Mouse (Mus musculus) G1E-ER4 (cell line): ENCODE data around the gene Mcee. TPM values are rescaled to one million over a fixed set of nuclear protein-coding genes. Genes with fewer than 3 reads are reported as not detected.

Experiments used
- GATA1 ChIP-seq: IDR thresholded peaks from one replicate; pipeline ENCODE4 v1.8.0; 2012; ENCODE audit warnings: low read length, inconsistent platforms
- polyA plus RNA-seq: library from polyadenylated mRNA; stranded (reverse); fragments of >175 nt; gene quantifications from 2 replicates; pipeline ENCODE4 v1.2.3, GENCODE M21; 2012

The Mcee gene
- 2.1 and 2.4 TPM in 2 replicates for polyA plus RNA-seq

DNA sequence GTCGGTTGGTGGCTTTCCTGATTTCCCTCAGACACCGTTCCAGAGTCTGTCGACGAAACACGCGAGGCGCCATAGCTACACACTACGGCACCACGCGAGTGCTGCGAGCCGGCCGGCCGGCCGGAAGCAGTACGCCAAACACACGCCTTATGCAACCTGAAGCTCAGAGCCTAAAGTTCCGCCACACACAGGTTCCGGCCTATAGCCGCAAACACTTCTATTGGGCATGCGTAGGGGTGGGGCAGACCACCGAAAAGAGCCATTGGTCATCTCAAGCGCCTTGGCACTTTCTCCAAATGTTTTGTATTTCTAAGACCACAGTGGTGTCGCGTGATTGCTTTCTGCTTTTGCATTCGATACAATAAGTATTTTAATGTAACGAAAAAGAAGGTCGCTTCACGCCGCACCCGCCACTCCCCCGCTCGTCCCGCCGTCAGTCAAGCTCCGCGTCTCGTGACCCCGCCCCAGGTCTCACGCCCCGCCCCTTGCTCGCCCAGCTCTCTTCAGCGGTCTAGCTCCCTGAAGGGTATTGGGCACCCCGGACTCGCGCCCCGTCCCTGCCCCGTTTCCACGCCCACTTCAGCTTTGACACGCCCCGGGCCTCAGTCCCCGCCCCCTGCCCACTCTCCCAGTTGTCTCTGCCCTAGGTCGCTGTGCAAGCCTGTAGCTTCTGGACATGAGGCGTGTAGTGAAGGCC lies at the start of gene Mcee, which contains the start of gene Mphosph10:
TSS of gene Mcee (plus strand) at position 486 of the 697 bp plus-strand sequence.
TSS of gene Mphosph10 (minus strand) at position 147 of the 697 bp plus-strand sequence.
- TF ChIP-seq GATA1, result no peak

DNA sequence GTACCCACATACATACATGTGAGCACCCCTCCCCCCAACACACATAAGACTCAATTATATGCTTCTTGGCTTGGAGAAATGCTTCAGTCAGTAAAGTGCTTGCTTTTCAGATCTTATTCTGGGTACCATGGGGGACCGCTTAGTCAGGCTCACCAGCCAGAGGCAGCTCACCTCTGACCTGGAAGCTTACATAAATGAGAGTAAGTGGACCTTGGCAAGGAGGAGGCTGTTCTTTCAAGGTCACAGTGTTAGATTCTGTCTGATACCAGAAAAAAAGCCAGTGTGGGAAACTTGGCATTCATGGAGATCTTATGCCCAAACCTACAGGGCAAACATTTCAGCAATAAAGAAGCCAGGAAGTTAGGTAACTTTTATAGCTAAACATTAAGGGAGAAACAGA lies 44.6 kb upstream of the Mcee start:
- no peak for TF ChIP-seq GATA1

DNA sequence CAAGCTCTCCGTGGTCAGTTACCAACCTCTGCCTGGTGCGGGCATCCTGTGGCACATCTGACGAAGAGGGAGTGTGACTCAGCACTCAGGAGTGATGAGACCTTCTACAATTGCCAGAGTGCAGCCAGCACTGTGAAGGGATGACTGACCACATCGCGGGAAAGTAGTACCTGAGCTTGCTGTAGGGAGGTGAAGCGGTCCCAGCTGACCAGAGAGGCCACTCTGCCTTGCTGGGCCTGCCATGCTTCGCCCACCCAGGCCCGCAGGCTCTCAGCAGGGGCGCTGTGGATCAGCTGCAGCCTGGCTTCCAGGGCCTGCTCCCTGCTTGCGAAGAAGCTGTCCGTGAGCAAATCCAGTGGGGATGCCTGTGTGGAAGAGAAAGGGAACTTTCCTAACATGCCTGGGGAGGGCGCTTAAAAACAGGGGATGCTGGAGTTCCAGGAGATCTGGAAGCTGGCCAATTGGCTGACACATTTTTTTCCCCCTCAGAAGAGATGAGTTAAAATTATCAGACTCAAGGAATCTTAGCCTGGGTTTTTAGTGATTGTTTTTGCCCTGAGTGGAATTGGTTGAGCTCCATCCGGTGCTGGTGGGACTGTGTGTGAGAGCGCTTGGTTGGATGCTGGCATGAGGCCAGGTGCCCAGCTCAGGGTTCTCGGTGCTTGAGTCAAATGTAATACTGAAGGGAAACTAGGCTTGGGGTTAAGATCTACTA lies 43.1 kb upstream of the Mcee start:
- TF ChIP-seq GATA1, result no peak

DNA sequence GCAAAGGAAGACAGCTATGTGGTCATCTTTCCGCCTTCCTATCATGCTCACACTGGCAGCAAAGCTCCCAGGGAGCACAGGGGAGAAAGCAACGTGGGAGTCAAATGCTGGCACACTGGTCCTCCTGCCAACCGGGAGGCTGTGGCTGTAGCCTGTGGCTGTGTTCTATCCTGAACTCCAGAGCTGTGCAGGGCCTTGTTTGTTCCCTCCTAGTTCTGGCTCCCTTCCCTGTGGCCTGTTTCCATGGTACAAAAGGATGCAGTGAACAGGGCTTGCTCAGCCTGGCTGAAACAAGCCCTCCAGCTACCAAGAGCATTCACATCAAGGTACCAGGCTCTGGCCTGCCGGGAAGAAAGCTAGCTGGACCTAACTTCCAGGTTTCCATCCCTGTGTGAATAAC lies 41.3 kb upstream of the Mcee start:
- TF ChIP-seq GATA1, result no peak

DNA sequence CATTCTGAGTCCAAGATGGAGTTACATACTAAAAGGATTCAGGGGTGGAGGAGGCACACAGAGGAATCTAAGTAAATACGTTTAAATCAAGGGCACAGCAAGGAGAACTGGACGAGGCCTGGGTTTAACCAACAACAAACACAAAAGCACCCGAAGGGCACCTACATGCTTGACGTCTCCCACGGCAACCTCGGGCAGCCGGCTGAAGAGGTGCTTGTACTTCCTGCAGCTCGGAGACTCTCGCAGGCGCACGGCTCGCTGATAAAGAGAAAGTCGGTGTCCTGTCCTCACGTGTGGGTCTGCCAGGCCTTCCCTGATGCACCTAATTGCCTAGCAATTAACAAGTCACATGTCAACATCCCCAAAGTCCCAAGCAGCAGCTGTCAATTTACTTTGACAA lies 38.2 kb upstream of the Mcee start:
- TF ChIP-seq GATA1, result no peak

DNA sequence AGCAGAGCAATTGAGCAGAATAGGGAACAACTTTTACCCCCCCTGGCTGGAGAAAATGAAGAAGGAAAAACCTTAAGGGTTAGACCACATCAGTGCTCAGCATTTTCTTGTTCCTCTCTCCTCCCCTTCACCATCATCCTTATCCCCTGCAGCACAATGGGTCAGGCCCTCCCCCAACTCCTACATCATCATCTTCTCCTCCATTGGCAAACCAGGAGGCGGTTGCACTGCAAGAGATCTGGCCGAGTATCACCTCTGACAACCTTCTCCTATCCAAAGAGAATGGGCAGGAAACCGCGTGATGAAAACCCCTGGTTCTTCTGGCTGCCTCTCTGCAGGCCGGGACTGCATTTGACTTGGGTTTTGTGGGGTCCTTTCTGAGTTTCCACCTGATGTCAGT lies 35.7 kb upstream of the Mcee start:
- TF ChIP-seq GATA1, result no peak

DNA sequence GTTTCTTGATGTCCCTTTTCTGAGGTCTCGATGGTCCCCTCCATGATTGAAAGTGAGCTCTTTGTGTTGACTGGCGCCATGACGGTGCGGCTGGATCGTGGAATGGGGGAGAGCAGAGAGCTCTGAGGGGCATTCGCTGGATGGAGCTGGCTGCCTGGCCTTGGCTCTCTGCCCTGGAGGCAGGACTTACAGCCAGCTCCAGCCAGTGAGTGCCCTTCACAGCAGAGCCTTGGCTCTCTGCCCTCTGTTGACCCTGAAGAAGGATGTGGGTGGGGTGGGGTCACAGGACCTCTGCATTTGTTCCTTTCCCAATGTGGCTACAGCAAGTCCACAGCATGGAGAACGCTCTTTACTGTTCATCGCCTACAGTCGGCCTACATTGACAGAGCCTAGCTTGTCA lies 35.0 kb upstream of the Mcee start:
- no peak for TF ChIP-seq GATA1

DNA sequence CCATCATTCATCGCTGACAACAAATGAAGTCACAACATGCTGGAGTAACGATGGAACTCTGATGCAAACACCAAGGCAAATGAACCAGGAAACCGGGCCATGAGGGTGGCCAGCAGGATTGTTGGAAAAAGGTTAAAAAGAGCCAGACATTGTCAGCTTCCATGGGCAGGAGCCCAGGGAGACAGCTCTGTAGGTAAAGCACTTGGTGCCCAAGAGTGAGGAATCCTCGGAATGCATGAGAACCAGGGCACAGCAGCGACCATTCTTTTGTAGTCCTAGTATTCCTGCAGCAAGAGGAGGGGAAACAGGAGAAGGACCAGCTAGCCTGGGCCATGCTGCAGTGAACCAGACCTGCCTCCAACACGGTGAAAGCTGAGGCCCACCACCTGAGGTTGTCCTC lies 33.7 kb upstream of the Mcee start:
- no peak for TF ChIP-seq GATA1

DNA sequence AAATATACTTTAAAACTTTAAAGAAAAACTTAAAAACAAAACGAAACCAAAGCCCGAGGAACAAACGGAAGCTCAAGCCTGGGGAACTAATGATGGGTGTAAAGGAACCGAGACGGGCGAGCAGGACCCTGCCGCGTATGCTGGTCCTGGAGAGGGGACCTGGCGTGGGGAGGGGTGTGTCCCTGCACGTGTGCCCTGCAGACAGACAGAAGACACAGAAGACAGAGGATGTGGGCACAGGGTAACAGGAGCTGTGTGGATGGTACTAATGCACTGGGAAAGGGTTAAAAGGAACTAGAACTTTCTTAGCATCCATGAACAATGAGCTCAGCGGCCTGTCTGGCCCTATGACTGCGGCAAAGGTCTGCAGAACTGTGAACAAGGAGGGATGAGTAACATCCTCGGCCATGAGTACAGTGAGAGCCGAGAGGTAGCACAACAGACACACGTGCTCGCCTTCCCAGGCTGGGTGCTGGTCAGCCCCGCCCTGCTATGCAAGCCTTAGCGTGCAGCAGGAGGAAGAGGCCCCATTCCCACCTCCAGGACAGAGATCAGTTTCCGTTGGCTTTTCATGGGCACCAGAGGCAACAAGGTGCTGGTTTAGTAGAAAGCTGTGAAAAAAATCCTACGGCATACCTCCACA lies 32.3 kb upstream of the Mcee start:
- no peak for TF ChIP-seq GATA1

DNA sequence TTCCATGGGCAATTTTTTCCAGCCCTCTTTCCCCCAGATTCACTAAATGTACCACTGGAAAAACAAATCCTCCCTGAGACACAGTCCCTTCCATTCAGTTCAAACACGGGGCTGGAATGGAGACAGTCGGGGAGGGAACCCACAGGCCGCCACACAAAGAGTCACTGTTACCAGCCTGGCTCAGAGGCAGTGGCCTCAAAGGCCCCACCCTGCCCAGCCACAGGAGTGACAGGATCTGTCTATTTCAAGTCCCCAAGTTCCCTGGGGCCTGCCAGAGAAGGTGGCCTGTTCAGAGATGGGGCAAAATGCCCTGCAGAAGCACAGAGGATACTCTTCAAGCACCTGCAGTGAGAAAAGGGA lies 31.8 kb upstream of the Mcee start:
- TF ChIP-seq GATA1, result no peak

DNA sequence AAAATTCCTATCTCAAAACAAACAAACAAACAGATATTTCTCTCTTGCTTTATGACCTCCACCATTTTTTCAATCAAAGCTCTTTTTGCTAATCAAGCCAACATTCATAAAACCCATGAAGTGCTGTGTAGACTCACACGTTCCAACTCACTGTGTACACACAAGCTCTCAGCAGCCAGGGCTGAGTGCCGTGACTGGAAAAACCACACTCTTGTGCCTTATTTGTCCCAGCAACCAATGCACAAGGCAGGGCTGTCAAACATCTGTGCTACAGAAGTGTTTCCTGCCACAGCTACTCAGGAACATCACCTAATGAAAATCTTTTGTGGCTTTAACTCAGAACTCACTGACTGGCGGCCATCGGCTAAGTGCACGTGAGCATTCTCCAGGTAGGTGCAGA lies 26.5 kb upstream of the Mcee start:
- no peak for TF ChIP-seq GATA1

DNA sequence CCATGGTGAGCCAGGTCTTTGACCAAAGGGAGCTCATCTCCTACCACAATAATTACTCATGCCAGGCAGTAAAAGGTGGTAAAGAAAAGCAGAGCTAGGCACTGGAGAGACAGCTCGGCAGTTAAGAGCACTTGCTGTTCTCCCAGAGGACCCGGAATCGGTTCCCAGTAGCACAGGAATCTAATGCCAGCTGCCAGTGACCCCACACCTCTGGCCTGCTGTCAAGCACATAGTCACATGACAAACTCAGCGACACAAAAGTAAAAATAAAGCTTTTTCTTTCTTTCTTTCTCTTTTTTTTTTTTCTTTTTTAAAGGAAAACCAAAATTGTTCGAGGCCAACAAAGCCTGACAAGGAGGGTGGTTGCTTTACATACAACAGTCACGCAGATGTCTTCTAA lies 22.6 kb upstream of the Mcee start:
- no peak for TF ChIP-seq GATA1

DNA sequence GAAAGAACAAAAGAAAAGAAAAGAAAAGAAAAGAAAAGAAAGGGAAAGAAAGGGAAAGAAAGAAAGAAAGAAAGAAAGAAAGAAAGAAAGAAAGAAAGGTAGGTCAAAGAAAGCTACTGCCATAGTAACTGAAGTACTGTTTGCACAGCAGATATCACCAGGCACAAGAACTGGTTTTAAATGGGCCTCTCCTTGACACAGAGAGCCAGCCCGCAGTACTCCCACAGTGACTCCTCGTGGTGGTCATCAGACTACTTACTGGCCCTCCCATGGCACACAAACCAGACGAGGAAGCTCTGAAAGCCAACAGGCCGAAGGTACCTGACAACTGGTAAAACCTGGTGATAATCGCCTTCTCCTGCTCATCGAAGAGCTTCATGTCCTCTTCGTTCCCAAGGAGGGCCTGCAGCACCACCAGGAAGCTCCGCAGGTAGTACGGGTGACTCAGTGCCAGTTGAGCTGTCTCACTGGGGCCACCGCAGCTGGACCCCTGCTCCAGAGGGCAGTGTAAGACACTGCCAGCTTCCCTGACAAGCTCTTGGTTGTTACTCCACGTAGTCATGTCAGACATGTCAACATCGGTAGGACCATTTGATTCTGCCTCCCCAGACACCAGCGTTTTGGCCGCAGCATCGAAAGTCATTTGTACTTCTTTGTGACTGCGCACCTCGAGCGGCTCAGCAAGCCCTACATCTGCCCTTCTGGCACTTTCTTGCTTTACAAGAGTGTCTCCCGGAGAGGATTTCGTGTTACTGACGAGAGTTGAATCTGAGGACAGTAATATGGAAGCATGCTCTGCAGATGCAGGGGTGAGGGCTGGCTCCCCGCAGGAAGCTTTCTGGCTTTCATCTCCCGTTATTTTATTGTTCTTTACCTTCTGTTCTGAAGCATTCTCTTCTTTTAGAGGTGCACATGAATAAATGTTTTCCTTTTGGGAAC lies 20.2 kb upstream of the Mcee start:
- no peak for TF ChIP-seq GATA1

DNA sequence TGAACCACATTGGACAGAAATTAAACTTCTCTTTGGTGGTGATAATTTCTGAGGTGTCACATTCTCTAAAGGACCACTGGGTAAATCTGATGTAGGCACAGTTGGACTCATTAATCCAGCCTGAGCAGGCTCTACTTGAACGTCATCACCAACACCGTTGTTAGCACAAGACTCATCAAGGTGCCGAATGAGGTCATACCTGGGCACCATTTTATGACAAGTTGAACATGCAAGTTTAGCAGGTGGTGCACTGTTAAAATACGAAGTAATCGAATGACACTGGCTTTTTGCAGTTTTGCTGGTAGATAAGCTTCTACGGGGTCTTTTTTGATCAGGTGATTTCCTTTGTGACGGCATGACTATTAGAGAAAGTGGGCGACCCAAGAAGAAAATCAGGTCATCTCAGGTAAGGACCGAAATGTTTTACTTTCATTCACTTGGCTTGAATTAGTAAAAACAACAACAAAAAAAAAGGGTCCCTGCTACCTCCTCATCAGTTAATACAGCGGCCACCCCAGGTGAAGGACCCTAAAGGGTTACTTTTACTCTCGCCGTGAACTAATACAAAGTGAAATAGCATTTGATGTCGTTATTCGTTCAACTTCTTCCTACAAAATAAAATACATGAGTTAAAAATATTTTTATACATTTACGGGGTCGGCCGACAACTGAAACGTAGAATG lies 19.1 kb upstream of the Mcee start:
- no peak for TF ChIP-seq GATA1
